Mouse (Mus musculus) limb, embryonic 12.5 days (tissue): ENCODE measurements at regions not wholly inside any gene's neighbourhood (a gene's known extent, or its start where the extent isn't known, plus 50 kb on each side); places are given as distances from the start of the nearest gene placed in this dataset.
"Not testable (repeated sequence)": the region's sequence is repeated elsewhere in the genome, so short reads cannot be mapped to it uniquely, and the experiment has no call there.

Experiments
- ATAC-seq: fragments of 200-750 bp; cut with Nextera tagmentation; 2 replicates; pipeline ENCODE4 v1.8.0; 2017; ENCODE audit warnings: low read depth, moderate TSS enrichment; ENCODE audit not compliant: insufficient number of reproducible peaks, insufficient read depth, low FRiP score, low TSS enrichment
- H3K27ac ChIP-seq: fragments of 300-500 bp; sonication (generic); 2 replicates; pipeline ENCODE4 v1.5.1; 2016; ENCODE audit warnings: mild to moderate bottlenecking, moderate library complexity
- H3K27me3 ChIP-seq: fragments of 300-500 bp; sonication (generic); 2 replicates; pipeline ENCODE4 v1.6.1; 2016; ENCODE audit warnings: mild to moderate bottlenecking, moderate library complexity
- H3K36me3 ChIP-seq: fragments of 300-500 bp; sonication (generic); 2 replicates; pipeline ENCODE4 v1.6.1; 2016; ENCODE audit warnings: mild to moderate bottlenecking, moderate library complexity
- H3K4me1 ChIP-seq: fragments of 300-500 bp; sonication (generic); replicated peaks from 2 replicates; pipeline ENCODE4 v1.6.1; 2016
- H3K4me2 ChIP-seq: fragments of 300-500 bp; sonication (generic); 2 replicates; pipeline ENCODE4 v1.6.1; 2016; ENCODE audit warnings: mild to moderate bottlenecking, moderate library complexity
- H3K4me3 ChIP-seq: fragments of 300-500 bp; sonication (generic); replicated peaks from 2 replicates; pipeline ENCODE4 v1.5.1; 2016; ENCODE audit warnings: mild to moderate bottlenecking
- H3K9ac ChIP-seq: fragments of 300-500 bp; sonication (generic); replicated peaks from 2 replicates; pipeline ENCODE4 v1.6.1; 2016; ENCODE audit warnings: mild to moderate bottlenecking, moderate library complexity
- H3K9me3 ChIP-seq: fragments of 300-500 bp; sonication (generic); 2 replicates; pipeline ENCODE4 v1.6.1; 2016; ENCODE audit warnings: mild to moderate bottlenecking, moderate library complexity
- WGBS: fragments of 180-500 bp; shearing (Covaris S2); methylation state at CpG from one replicate; pipeline ENCODE4 v1.1.7; 2016; 5-methylcytosine and 5-hydroxymethylcytosine counted together

GRCm38 (mm10) chr4:18620361-18620760, 984.9 kb upstream of the Gm12353 start:
- Histone ChIP-seq H3K9me3 (no peaks in the 10 kb centered on the region), H3K36me3 (no peaks in the 10 kb centered on the region), H3K4me2 (no peak overlapping the region), H3K4me1 (no peaks in the 10 kb centered on the region), H3K27ac (no peak overlapping the region), H3K27me3 (no peaks in the 10 kb centered on the region), H3K4me3 (no peak overlapping the region), H3K9ac (no peak overlapping the region)
- no peak for ATAC-seq

GRCm38 (mm10) chr4:18639035-18639434, 966.2 kb upstream of the Gm12353 start:
- 85% methylated on average over 2 of the region's 2 CpGs for WGBS
- no peaks in the 10 kb centered on the region for H3K9me3 ChIP-seq
- ATAC-seq, result no peak

GRCm38 (mm10) chr4:18649153-18649552, 956.1 kb upstream of the Gm12353 start:
- H3K9ac ChIP-seq, result no peak overlapping the region
- H3K36me3 ChIP-seq, result no peaks in the 10 kb centered on the region
- 29% methylated on average over 1 of the region's 1 CpGs for WGBS

More at GRCm38 (mm10) chr4:18639035-18639434, 966.2 kb upstream of the Gm12353 start:
- Histone ChIP-seq H3K4me2 (no peak overlapping the region), H3K27ac (no peak overlapping the region), H3K4me1 (no peaks in the 10 kb centered on the region), H3K4me3 (no peak overlapping the region), H3K36me3 (no peaks in the 10 kb centered on the region), H3K27me3 (no peaks in the 10 kb centered on the region), H3K9ac (no peak overlapping the region)

GRCm38 (mm10) chr4:18685891-18686544, 919.2 kb upstream of the Gm12353 start:
- H3K27me3 ChIP-seq, result no peaks in the 10 kb centered on the region
- no peak overlapping the region for H3K9ac ChIP-seq
- no peak overlapping the region for H3K4me2 ChIP-seq
- no peaks in the 10 kb centered on the region for H3K36me3 ChIP-seq
- H3K9me3 ChIP-seq, result no peaks in the 10 kb centered on the region
- no peaks in the 10 kb centered on the region for H3K4me1 ChIP-seq
- no peak overlapping the region for H3K27ac ChIP-seq
- WGBS, result 69% methylated on average over 3 of the region's 3 CpGs
- ATAC-seq, result no peak
- no peak overlapping the region for H3K4me3 ChIP-seq

More at GRCm38 (mm10) chr4:18649153-18649552, 956.1 kb upstream of the Gm12353 start:
- no peak for ATAC-seq
- Histone ChIP-seq H3K4me2 (no peak overlapping the region), H3K4me3 (no peak overlapping the region), H3K27ac (no peak overlapping the region), H3K27me3 (no peaks in the 10 kb centered on the region), H3K9me3 (no peaks in the 10 kb centered on the region), H3K4me1 (no peaks in the 10 kb centered on the region)

GRCm38 (mm10) chr4:18694076-18694475, 911.2 kb upstream of the Gm12353 start:
- no peak overlapping the region for H3K4me3 ChIP-seq
- ATAC-seq, result no peak
- H3K36me3 ChIP-seq, result no peaks in the 10 kb centered on the region
- H3K4me2 ChIP-seq, result no peak overlapping the region
- H3K4me1 ChIP-seq, result no peaks in the 10 kb centered on the region
- no peaks in the 10 kb centered on the region for H3K9me3 ChIP-seq
- H3K27ac ChIP-seq, result no peak overlapping the region
- H3K9ac ChIP-seq, result no peak overlapping the region
- H3K27me3 ChIP-seq, result no peaks in the 10 kb centered on the region

GRCm38 (mm10) chr4:18696246-18696645, 909.0 kb upstream of the Gm12353 start:
- Histone ChIP-seq H3K9ac (no peak overlapping the region), H3K27me3 (no peaks in the 10 kb centered on the region), H3K4me3 (no peak overlapping the region), H3K4me1 (no peaks in the 10 kb centered on the region), H3K36me3 (no peaks in the 10 kb centered on the region), H3K4me2 (no peak overlapping the region), H3K9me3 (no peaks in the 10 kb centered on the region), H3K27ac (no peak overlapping the region)
- WGBS, result 55% methylated on average over 3 of the region's 3 CpGs
- ATAC-seq, result no peak

- WGBS, result 28% methylated on average over 3 of the region's 3 CpGs
- Histone ChIP-seq H3K4me2 (no peak overlapping the region), H3K9ac (no peak overlapping the region), H3K4me1 (no peaks in the 10 kb centered on the region), H3K36me3 (no peaks in the 10 kb centered on the region), H3K9me3 (no peaks in the 10 kb centered on the region), H3K4me3 (no peak overlapping the region), H3K27ac (no peak overlapping the region), H3K27me3 (no peaks in the 10 kb centered on the region)
- ATAC-seq, result peak; percentile 47; the same call in 1 of the 2 replicates
Observed at GRCm38 (mm10) chr4:18744241-18744640, 861.0 kb upstream of the Gm12353 start.

GRCm38 (mm10) chr4:18788398-18788797, 816.9 kb upstream of the Gm12353 start:
- H3K9me3 ChIP-seq, result no peaks in the 10 kb centered on the region
- H3K4me3 ChIP-seq, result no peak overlapping the region
- H3K36me3 ChIP-seq, result no peaks in the 10 kb centered on the region
- no peak overlapping the region for H3K4me2 ChIP-seq
- H3K27ac ChIP-seq, result no peak overlapping the region
- no peak overlapping the region for H3K9ac ChIP-seq
- no peaks in the 10 kb centered on the region for H3K27me3 ChIP-seq
- ATAC-seq, result 0 out of 2 replicates have a peak, but pooled peaks have one; percentile 52
- no peaks in the 10 kb centered on the region for H3K4me1 ChIP-seq

- no peaks in the 10 kb centered on the region for H3K27me3 ChIP-seq
- no peak overlapping the region for H3K4me3 ChIP-seq
- H3K9me3 ChIP-seq, result no peaks in the 10 kb centered on the region
- H3K4me2 ChIP-seq, result no peak overlapping the region
- H3K4me1 ChIP-seq, result peaks cover 5% of the 10 kb centered on the region; the same call in 1 of the 2 replicates
- no peak for ATAC-seq
- no peak overlapping the region for H3K9ac ChIP-seq
- no peaks in the 10 kb centered on the region for H3K36me3 ChIP-seq
- WGBS, result 60% methylated on average over 2 of the region's 2 CpGs
- H3K27ac ChIP-seq, result no peak overlapping the region
Observed at GRCm38 (mm10) chr4:18795740-18796394, 809.4 kb upstream of the Gm12353 start.

GRCm38 (mm10) chr4:18796395-18796740, 808.9 kb upstream of the Gm12353 start:
- H3K36me3 ChIP-seq, result no peaks in the 10 kb centered on the region
- H3K4me2 ChIP-seq, result no peak overlapping the region
- H3K27ac ChIP-seq, result no peak overlapping the region
- no peak overlapping the region for H3K4me3 ChIP-seq
- no peaks in the 10 kb centered on the region for H3K27me3 ChIP-seq
- ATAC-seq, result no peak
- H3K9ac ChIP-seq, result no peak overlapping the region
- peaks cover 5% of the 10 kb centered on the region; the same call in 1 of the 2 replicates for H3K4me1 ChIP-seq
- WGBS, result 67% methylated on average over 2 of the region's 2 CpGs
- H3K9me3 ChIP-seq, result no peaks in the 10 kb centered on the region

- not testable (repeated sequence) for H3K4me3 ChIP-seq, H3K9me3 ChIP-seq, H3K36me3 ChIP-seq, H3K4me1 ChIP-seq, H3K27me3 ChIP-seq, H3K9ac ChIP-seq, H3K27ac ChIP-seq, ATAC-seq, H3K4me2 ChIP-seq
- 94% methylated on average over 5 of the region's 5 CpGs for WGBS
Observed at GRCm38 (mm10) chr4:18803109-18803508, 802.1 kb upstream of the Gm12353 start.
